Mouse (Mus musculus) CD4-positive helper T cell, adult 2 months (primary cell): ENCODE results near the gene Gm45799.
A peak's percentile ranks its signal among the peaks of the same experiment; 100 is the strongest.

Experiments used
- DNase-seq: peaks from one replicate; pipeline ENCODE4 v3.0.0-alpha.2; 2012; ENCODE audit warnings: low read depth, missing footprints, low spot score

The Gm45799 gene

DNA sequence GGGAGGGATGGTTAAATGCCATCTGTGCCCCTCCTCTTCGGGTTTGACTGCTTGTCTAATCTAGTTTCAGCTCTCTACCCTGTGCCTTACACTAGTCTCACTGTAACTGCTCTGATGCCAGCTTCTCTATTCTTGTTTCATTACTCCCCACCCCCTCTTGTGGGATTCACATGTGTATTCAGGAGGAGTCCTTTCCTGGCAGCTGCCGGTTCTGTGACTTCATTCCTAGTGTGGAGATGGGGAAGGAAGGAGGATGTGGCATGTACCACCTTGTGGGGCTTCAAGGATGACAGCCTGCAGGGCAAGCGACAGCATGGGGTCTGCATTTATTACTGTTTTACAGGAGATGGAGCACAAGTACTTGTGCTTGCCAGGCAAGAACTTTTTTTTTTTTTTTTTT, 1.6 kb downstream of the Gm45799 start:
- no peak for DNase-seq

DNA sequence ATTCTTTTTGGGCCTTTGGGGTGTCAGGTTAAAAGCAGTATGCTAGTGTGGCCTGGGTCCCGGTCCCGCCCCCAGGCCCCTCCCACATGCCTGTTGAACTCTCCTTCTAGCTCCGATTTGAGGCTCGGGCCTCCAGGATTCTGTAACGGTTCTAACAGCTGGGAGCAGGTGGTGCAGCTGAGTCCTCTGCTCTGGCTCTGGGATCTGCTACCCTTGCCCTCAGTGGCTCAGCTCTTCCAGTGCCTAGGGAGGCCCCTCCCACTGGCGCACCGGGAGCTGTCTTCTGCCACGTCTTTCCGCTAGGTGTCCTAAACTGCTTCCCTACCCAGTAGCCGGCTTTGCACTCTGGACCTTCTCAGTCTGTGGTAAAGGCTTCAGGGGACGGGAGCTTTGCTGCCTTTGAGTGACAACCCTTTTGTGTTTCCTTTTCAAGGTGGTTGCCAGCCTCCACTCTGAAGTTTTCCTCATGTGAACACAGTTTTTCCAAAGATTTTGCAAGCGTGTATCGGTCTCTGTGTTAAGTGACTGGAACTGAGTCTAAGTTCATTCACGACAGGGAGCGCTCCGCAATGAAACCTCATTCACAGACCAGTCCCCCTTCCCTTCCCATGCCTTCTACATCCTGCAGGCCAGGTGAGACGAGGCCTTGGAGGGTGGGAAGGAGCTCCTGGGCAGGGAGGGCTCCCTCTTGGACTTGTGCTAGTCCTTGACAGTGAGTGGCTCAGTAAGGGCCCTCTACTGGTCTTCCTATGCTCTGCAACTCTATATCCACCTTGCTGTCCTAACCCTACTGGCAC, 10.5 kb downstream of the Gm45799 start, which contains the start of gene Dnhd1:
Gene Dnhd1 (plus strand): TSS at position 189 of the 797 bp plus-strand sequence.
- peak; percentile 78 for DNase-seq

DNA sequence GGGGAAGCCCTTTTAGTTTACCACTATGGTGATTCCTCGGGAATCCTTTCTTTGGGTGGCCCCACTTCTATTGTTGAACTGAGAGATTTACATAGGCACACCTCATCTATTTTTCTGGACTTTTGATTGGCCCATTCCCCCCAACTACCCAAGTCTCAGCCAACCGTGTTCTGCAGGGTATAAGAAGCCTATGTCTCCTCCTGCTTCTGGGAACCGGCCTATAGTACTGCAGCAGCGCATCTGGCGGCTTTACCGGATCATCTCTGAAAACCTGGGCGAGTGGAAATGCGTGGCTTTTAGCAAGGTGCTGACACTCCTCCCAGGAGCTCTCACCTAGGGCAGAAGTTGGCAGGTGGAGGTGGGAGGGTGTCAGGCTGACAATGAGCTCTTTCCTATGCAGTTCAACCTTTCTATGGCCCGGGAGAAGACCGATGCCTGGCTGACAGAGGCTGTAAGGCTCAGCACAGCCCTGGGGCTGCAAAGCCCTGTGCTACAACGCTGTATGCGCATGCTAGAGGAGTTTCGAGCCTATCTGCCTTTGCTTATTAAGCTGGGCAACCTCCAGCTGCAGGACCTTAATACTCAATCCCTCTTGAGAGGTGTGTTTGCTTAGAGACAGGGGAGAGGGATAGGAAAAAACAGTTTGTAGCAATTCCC, 45.3 kb downstream of the Gm45799 start:
- DNase-seq: no peak

DNA sequence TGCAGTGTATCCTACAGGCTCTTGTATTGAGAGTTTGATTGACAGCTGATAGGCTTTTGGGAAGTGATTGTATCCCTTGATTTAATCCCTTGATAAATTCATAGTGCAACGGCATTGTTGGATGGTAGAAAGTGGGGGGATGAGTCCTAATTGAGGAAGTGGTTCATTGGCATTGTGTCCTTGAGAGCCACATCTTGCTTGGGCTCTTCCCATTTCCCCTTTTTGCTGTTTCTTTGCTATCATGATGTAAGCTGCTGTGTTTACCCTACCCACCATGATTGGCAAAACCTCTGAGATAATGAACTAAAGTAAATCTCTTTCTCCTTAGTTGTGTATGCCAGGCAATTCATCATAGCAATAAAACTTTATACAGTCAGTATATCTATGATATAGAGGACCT, 50.5 kb downstream of the Gm45799 start:
- DNase-seq: no peak

DNA sequence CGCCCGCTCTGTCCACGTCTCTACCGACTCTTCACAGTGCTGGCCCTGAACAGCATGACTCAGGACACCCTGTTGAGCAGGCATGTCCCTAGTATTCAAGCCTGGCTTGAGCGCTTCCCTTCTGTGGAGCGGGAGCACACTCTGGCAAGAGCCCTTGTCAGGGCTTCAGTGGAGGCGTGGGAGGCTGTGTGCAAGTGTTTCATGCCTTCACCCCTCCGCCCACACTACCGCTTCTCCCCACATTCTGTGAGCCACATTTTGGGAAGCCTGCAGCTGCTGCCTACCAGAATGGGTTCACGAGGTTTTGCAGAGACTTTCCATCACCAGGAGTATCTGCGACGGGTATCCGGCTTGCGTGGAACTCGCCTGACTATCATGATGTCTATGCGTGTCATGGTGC, 62.8 kb downstream of the Gm45799 start:
- no peak for DNase-seq

- no peak for DNase-seq
Observed at GRCm38 (mm10) chr7:105703816-105704215, 63.5 kb downstream of the Gm45799 start.

DNA sequence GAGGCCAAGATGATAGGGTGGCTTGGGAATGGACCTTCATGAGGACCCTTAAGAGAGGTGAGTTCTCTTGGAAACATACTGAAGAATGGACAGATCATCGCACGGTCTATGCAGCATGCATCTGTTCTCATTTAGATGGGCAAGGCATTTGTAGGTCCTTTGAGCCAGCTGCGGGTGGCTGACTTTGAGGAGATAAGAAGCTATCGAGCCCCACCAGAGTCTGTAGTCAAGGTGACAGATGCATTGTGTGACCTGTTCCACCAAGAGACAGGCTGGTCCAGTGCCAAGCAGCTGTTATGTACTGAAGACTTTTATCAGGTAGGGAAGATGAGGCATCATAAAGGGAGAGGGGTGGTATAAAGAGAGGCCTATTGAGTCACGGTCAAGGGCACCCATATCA, 68.4 kb downstream of the Gm45799 start:
- no peak for DNase-seq

- DNase-seq: peak; percentile 16
Observed at GRCm38 (mm10) chr7:105715366-105715765, 75.0 kb downstream of the Gm45799 start.

DNA sequence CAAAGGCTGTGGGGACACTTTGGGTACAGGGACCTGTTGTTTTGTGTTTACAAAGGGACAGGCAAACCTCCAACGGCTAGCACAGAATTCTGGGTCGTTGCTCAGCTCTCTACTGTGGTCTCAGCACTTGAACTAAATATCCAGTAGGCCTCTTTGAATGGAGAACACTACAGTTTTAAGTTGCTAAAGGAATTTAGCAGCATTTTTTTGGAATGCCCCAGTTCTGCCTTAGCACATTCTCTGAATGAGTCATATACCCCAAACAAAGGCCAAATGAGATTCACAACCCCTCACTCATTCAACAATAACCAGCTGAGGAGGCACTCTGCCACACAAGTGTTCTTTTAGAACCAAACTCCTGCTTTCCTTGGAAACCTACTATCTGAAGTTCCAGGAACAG, 81.6 kb downstream of the Gm45799 start:
- DNase-seq: no peak

- peak; percentile 67 for DNase-seq
Observed at GRCm38 (mm10) chr7:105726144-105726979, 86.0 kb downstream of the Gm45799 start.

GRCm38 (mm10) chr7:105726980-105727325, 86.6 kb downstream of the Gm45799 start:
- DNase-seq: no peak

GRCm38 (mm10) chr7:105728701-105729428, 88.5 kb downstream of the Gm45799 start:
- no peak for DNase-seq

GRCm38 (mm10) chr7:105733836-105734235, 93.5 kb downstream of the Gm45799 start:
- no peak for DNase-seq
